9 mouse cellular contexts compared by ENCODE assay signal in the genomic region with DNA sequence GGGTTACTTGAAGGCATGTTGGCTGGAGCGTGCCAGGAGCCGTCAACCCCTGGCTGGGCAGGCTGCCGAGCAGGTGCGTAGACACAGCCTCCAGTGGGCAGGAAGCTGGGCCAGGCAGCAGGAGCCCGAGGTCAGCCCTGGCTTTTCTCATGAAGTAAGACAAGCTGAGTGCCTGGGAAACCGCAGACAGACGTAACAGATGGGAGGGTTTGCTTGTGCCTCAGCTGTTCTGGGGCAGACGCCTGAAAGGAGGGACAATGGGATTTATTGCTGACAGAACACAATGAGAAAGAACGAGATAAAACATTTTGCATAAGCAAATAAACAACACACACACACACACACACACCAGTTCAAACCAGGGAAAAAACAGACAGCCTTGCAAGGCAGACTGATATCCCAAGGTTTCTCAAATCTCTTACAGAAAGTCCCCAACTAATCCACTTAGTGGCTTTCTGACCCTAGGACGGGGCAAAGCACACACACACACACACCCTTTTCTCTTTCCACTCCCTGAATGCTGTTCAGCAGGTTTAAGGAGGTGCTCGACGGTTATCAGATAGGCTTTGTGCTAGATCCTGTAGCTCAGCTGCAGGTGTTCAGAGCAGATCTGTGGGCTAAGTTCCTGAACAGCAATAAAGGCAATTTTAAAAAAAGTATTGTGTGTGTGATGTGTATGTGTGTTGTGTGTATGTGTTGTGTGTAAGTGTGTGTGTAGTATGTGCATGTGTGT. TPM values are rescaled to one million over a fixed set of nuclear protein-coding genes. Genes with fewer than 3 reads are reported as not detected.
DNase-seq lines count a peak whose midpoint lies in the region; ATAC-seq and TF ChIP-seq lines count a peak whose summit lies in the region.
"Had no signal": no experiment of that assay in that cellular context is flagged by ENCODE, and none has a peak within 500 bp of the region (broad histone marks: within the 10 kb centered on the region; RNA-seq: fewer than 3 reads in every experiment).

No protein-coding gene starts in this region.

- no peak for TF ChIP-seq CTCF in kidney, postnatal 0 days (IDR thresholded peaks at IDR 0.05; ENCODE audit: low read depth)
- no peak for TF ChIP-seq CTCF in liver, embryonic 14.5 days (IDR thresholded peaks at IDR 0.05; ENCODE audit: low read depth)

- H3K27ac ChIP-seq in kidney, postnatal 0 days = peak overlapping the region; percentile 52; the same call in 1 of the 2 replicates
- H3K27ac ChIP-seq in forebrain, embryonic 14.5 days (ENCODE audit: low read depth, low read length) = 0 out of 2 replicates have a peak overlapping the region, but pooled peaks have one; percentile 3
- peak overlapping the region; percentile 47 for H3K27ac ChIP-seq in liver, embryonic 14.5 days
- H3K27ac ChIP-seq in neural tube, embryonic 13.5 days (replicated peaks) = peak overlapping the region; percentile 68
- H3K27ac ChIP-seq: macrophage had no signal

- ATAC-seq in kidney, postnatal 0 days (replicated peaks; ENCODE audit: low FRiP score, low read depth) = peak; percentile 29; the same call in 1 of the 2 replicates
- ATAC-seq in forebrain, embryonic 14.5 days = no peak
- peak; percentile 74 for ATAC-seq in liver, embryonic 14.5 days (ENCODE audit: insufficient read depth)
- ATAC-seq in neural tube, embryonic 13.5 days (ENCODE audit: low read depth) = peak; percentile 50; the same call in 1 of the 2 replicates

- 12% methylated on average over 12 of the region's 12 CpGs for WGBS in kidney, postnatal 0 days
- WGBS in forebrain, embryonic 14.5 days = 43% methylated on average over 12 of the region's 12 CpGs
- 12% methylated on average over 12 of the region's 12 CpGs for WGBS in liver, embryonic 14.5 days (ENCODE audit: insufficient replicate concordance)
- WGBS in neural tube, embryonic 13.5 days = 18% methylated on average over 12 of the region's 12 CpGs

- DNase-seq in kidney, postnatal 0 days (ENCODE audit: low spot score) = peak; percentile 37
- DNase-seq in kidney, adult 9 months = no peak
- peak; percentile 50 for DNase-seq in forebrain, embryonic 14.5 days (ENCODE audit: low spot score)
- DNase-seq in liver, embryonic 14.5 days (ENCODE audit: low read depth in 3 of 3, low spot score in 3 of 3) = peak in 2 of 3 experiments; percentile 34 to 38
- no peak for DNase-seq in testis, postnatal 10 days (ENCODE audit: low spot score)
- no peak for DNase-seq in layer of hippocampus, postnatal 25 days (ENCODE audit: extremely low spot score in 1 of 2, low spot score in 1 of 2)
- no peak for DNase-seq in gastrocnemius, postnatal 4 days (ENCODE audit: low spot score in 2 of 2)

- H3K4me1 ChIP-seq in kidney, postnatal 0 days (replicated peaks; ENCODE audit: insufficient read depth, low read length) = no peaks in the 10 kb centered on the region
- no peaks in the 10 kb centered on the region for H3K4me1 ChIP-seq in forebrain, embryonic 14.5 days (ENCODE audit: control insufficient read depth, insufficient read depth, low read length)
- peaks cover 25 to 36% of the 10 kb centered on the region in 2 experiments for H3K4me1 ChIP-seq in liver, embryonic 14.5 days (replicated peaks; ENCODE audit: control insufficient read depth in 2 of 2, insufficient read depth in 2 of 2, low read length in 1 of 2)
- H3K4me1 ChIP-seq in neural tube, embryonic 13.5 days (replicated peaks) = peaks cover 16% of the 10 kb centered on the region

- peak; percentile 64; the same call in 1 of the 2 replicates for TF ChIP-seq EP300 in liver, embryonic 14.5 days (IDR thresholded peaks at IDR 0.05; ENCODE audit: low read depth)

- H3K4me2 ChIP-seq in kidney, postnatal 0 days (ENCODE audit: low read length) = no peak overlapping the region
- H3K4me2 ChIP-seq in forebrain, embryonic 14.5 days (ENCODE audit: low read length) = no peak overlapping the region
- peak overlapping the region; percentile 18; the same call in 1 of the 2 replicates for H3K4me2 ChIP-seq in liver, embryonic 14.5 days (ENCODE audit: low read depth)
- H3K4me2 ChIP-seq in neural tube, embryonic 13.5 days = no peak overlapping the region

- H3K36me3 ChIP-seq in kidney, postnatal 0 days (ENCODE audit: insufficient read depth, low read length) = no peaks in the 10 kb centered on the region
- H3K36me3 ChIP-seq in forebrain, embryonic 14.5 days (ENCODE audit: control insufficient read depth, insufficient read depth, low read length) = no peaks in the 10 kb centered on the region
- H3K36me3 ChIP-seq in liver, embryonic 14.5 days (replicated peaks; ENCODE audit: control insufficient read depth, insufficient read depth, low read depth) = no peaks in the 10 kb centered on the region
- no peaks in the 10 kb centered on the region for H3K36me3 ChIP-seq in neural tube, embryonic 13.5 days

- H3K9me3 ChIP-seq in kidney, postnatal 0 days (replicated peaks; ENCODE audit: low read length) = no peaks in the 10 kb centered on the region
- no peaks in the 10 kb centered on the region for H3K9me3 ChIP-seq in forebrain, embryonic 14.5 days (replicated peaks; ENCODE audit: control insufficient read depth, low read length)
- H3K9me3 ChIP-seq in liver, embryonic 14.5 days (ENCODE audit: control insufficient read depth, low read length) = no peaks in the 10 kb centered on the region
- H3K9me3 ChIP-seq in neural tube, embryonic 13.5 days = no peaks in the 10 kb centered on the region

- no peak overlapping the region for H3K9ac ChIP-seq in kidney, postnatal 0 days (ENCODE audit: low read depth, low read length)
- H3K9ac ChIP-seq in forebrain, embryonic 14.5 days (ENCODE audit: low read length) = no peak overlapping the region
- H3K9ac ChIP-seq in liver, embryonic 14.5 days (replicated peaks) = no peak overlapping the region
- no peak overlapping the region; the same call in 1 of the 2 replicates for H3K9ac ChIP-seq in neural tube, embryonic 13.5 days

- no peaks in the 10 kb centered on the region for H3K27me3 ChIP-seq in kidney, postnatal 0 days (ENCODE audit: insufficient read depth, low read length)
- H3K27me3 ChIP-seq in forebrain, embryonic 14.5 days (replicated peaks; ENCODE audit: control insufficient read depth, insufficient read depth, low read length) = no peaks in the 10 kb centered on the region
- H3K27me3 ChIP-seq in liver, embryonic 14.5 days (ENCODE audit: control insufficient read depth, insufficient read depth, low read length) = no peaks in the 10 kb centered on the region
- H3K27me3 ChIP-seq in neural tube, embryonic 13.5 days = no peaks in the 10 kb centered on the region

- no peak overlapping the region for H3K4me3 ChIP-seq in kidney, postnatal 0 days (replicated peaks; ENCODE audit: low read depth, low read length)
- H3K4me3 ChIP-seq in forebrain, embryonic 14.5 days (ENCODE audit: low read depth, low read length) = no peak overlapping the region
- no peak overlapping the region for H3K4me3 ChIP-seq in liver, embryonic 14.5 days (ENCODE audit: insufficient read depth in 1 of 2, low read depth in 2 of 2, low read length in 2 of 2)
- H3K4me3 ChIP-seq in neural tube, embryonic 13.5 days = no peak overlapping the region

RNA-seq across cellular contexts. Expression of gene Engase, which starts 6.2 kb away (rescaled TPM):
- 5.3 and 5.8 TPM in 2 replicates for polyA plus RNA-seq in kidney, postnatal 0 days (2015; fragmentation: Nextera tagmentation; extraction: Ambion mirVana)
- polyA plus RNA-seq in forebrain, embryonic 14.5 days (2014; fragmentation: Nextera tagmentation; extraction: Ambion mirVana) = 3.9 and 4.9 TPM in 2 replicates
- polyA plus RNA-seq in liver, embryonic 14.5 days (2012; rRNA removed) = 4.1 and 4.7 TPM in 2 replicates
- 6.5 and 6.6 TPM in 2 replicates for polyA plus RNA-seq in liver, embryonic 14.5 days (2014; fragmentation: Nextera tagmentation; extraction: Ambion mirVana)
- 8.1 and 10.0 TPM in 2 replicates for polyA plus RNA-seq in neural tube, embryonic 13.5 days (2015; fragmentation: Nextera tagmentation; extraction: Ambion mirVana)
- total RNA-seq in layer of hippocampus, postnatal 25 days (2021) = 10 to 100 TPM; 12.3 to 14.1 TPM
- total RNA-seq in gastrocnemius, postnatal 4 days (2021) = 10 to 100 TPM; 16.0 to 27.7 TPM

RNA-seq across cellular contexts. Expression of gene C1qtnf1, which starts 42.4 kb away (rescaled TPM):
- 13.0 and 15.0 TPM in 2 replicates for polyA plus RNA-seq in kidney, postnatal 0 days (2015; fragmentation: Nextera tagmentation; extraction: Ambion mirVana)
- 2.3 and 3.0 TPM in 2 replicates for polyA plus RNA-seq in forebrain, embryonic 14.5 days (2014; fragmentation: Nextera tagmentation; extraction: Ambion mirVana)
- 0.93 and 1.1 TPM in 2 replicates for polyA plus RNA-seq in liver, embryonic 14.5 days (2012; rRNA removed)
- 0.90 and 1.4 TPM in 2 replicates for polyA plus RNA-seq in liver, embryonic 14.5 days (2014; fragmentation: Nextera tagmentation; extraction: Ambion mirVana)
- 4.4 and 4.8 TPM in 2 replicates for polyA plus RNA-seq in neural tube, embryonic 13.5 days (2015; fragmentation: Nextera tagmentation; extraction: Ambion mirVana)
- 1 to 10 TPM; 2.7 to 3.2 TPM for total RNA-seq in layer of hippocampus, postnatal 25 days (2021)
- 10 to 100 TPM; 33.2 to 37.6 TPM for total RNA-seq in gastrocnemius, postnatal 4 days (2021)

RNA-seq across cellular contexts. Expression of gene Cant1, which starts 51.5 kb away (rescaled TPM):
- polyA plus RNA-seq in kidney, postnatal 0 days (2015; fragmentation: Nextera tagmentation; extraction: Ambion mirVana) = 25.7 and 25.8 TPM in 2 replicates
- 21.4 and 22.8 TPM in 2 replicates for polyA plus RNA-seq in forebrain, embryonic 14.5 days (2014; fragmentation: Nextera tagmentation; extraction: Ambion mirVana)
- 7.8 and 8.3 TPM in 2 replicates for polyA plus RNA-seq in liver, embryonic 14.5 days (2012; rRNA removed)
- 6.0 and 7.4 TPM in 2 replicates for polyA plus RNA-seq in liver, embryonic 14.5 days (2014; fragmentation: Nextera tagmentation; extraction: Ambion mirVana)
- 25.7 and 28.2 TPM in 2 replicates for polyA plus RNA-seq in neural tube, embryonic 13.5 days (2015; fragmentation: Nextera tagmentation; extraction: Ambion mirVana)
- total RNA-seq in layer of hippocampus, postnatal 25 days (2021) = 10 to 100 TPM; 38.7 to 39.0 TPM
- 10 to 100 TPM; 20.1 to 20.7 TPM for total RNA-seq in gastrocnemius, postnatal 4 days (2021)

Comparison
In these comparisons a context has a peak if more than half of its experiments do, and no peak if none do; other contexts are left out.
1. DNase-seq: peak in kidney, postnatal 0 days (single experiment), forebrain, embryonic 14.5 days (single experiment) and liver, embryonic 14.5 days (2 of 3); none in kidney, adult 9 months (single experiment), testis, postnatal 10 days (single experiment), layer of hippocampus, postnatal 25 days (0 of 2) and gastrocnemius, postnatal 4 days (0 of 2).
2. H3K27ac ChIP-seq: peak in every context shown above with its lines; median percentile 68 in neural tube, embryonic 13.5 days; 52 in kidney, postnatal 0 days; 47 in liver, embryonic 14.5 days; 3 in forebrain, embryonic 14.5 days.